16 mouse cellular contexts compared by ENCODE assay signal in genomic region chrX:169262212-169262611, GRCm38 (mm10). TPM values are rescaled to one million over a fixed set of nuclear protein-coding genes. Genes with fewer than 3 reads are reported as not detected.
DNase-seq lines count a peak whose midpoint lies in the region; ATAC-seq lines count a peak whose summit lies in the region.
"Had no signal": no experiment of that assay in that cellular context is flagged by ENCODE, and none has a peak within 500 bp of the region (broad histone marks: within the 10 kb centered on the region; RNA-seq: fewer than 3 reads in every experiment).

No protein-coding gene starts in this region.

- H3K9ac ChIP-seq in heart, embryonic 11.5 days (ENCODE audit: low read depth, low read length) = no peak overlapping the region
- no peak overlapping the region for H3K9ac ChIP-seq in kidney, embryonic 14.5 days (ENCODE audit: low read depth, low read length)
- no peak overlapping the region for H3K9ac ChIP-seq in embryonic facial prominence, embryonic 14.5 days (ENCODE audit: low read depth, low read length)
- H3K9ac ChIP-seq in midbrain, embryonic 13.5 days (replicated peaks) = no peak overlapping the region
- H3K9ac ChIP-seq: hindbrain, embryonic 12.5 days; liver, embryonic 14.5 days; neural tube, embryonic 12.5 days had no signal

- 58% methylated on average over 2 of the region's 2 CpGs for WGBS in heart, embryonic 11.5 days (ENCODE audit: insufficient replicate concordance)
- WGBS in kidney, embryonic 14.5 days = 67% methylated on average over 2 of the region's 2 CpGs
- 24% methylated on average over 2 of the region's 2 CpGs for WGBS in embryonic facial prominence, embryonic 14.5 days
- WGBS in midbrain, embryonic 13.5 days = 86% methylated on average over 2 of the region's 2 CpGs

- no peaks in the 10 kb centered on the region for H3K27me3 ChIP-seq in heart, embryonic 11.5 days (ENCODE audit: control insufficient read depth, insufficient read depth, low read length)
- no peaks in the 10 kb centered on the region for H3K27me3 ChIP-seq in kidney, embryonic 14.5 days (ENCODE audit: control insufficient read depth, insufficient read depth, low read length)
- H3K27me3 ChIP-seq in embryonic facial prominence, embryonic 14.5 days (replicated peaks; ENCODE audit: control insufficient read depth, insufficient read depth, low read length) = peaks cover 7% of the 10 kb centered on the region; the same call in 1 of the 2 replicates
- peaks cover 22% of the 10 kb centered on the region; the same call in 1 of the 2 replicates for H3K27me3 ChIP-seq in midbrain, embryonic 13.5 days
- H3K27me3 ChIP-seq: neural tube, embryonic 12.5 days had no signal

- ATAC-seq in heart, embryonic 11.5 days (replicated peaks; ENCODE audit: insufficient number of reproducible peaks, low FRiP score, low TSS enrichment) = no peak
- ATAC-seq in kidney, embryonic 14.5 days (ENCODE audit: low FRiP score, low TSS enrichment) = no peak
- no peak for ATAC-seq in embryonic facial prominence, embryonic 14.5 days (ENCODE audit: low read depth)
- ATAC-seq in midbrain, embryonic 13.5 days = no peak

- no peaks in the 10 kb centered on the region for H3K36me3 ChIP-seq in heart, embryonic 11.5 days (ENCODE audit: control insufficient read depth, insufficient read depth, low read length)
- H3K36me3 ChIP-seq in kidney, embryonic 14.5 days (ENCODE audit: control insufficient read depth, insufficient read depth, low read length) = no peaks in the 10 kb centered on the region
- no peaks in the 10 kb centered on the region for H3K36me3 ChIP-seq in embryonic facial prominence, embryonic 14.5 days (ENCODE audit: control insufficient read depth, insufficient read depth, low read length)
- H3K36me3 ChIP-seq in midbrain, embryonic 13.5 days = no peaks in the 10 kb centered on the region
- H3K36me3 ChIP-seq: forebrain, embryonic 10.5 days; hindbrain, embryonic 12.5 days; neural tube, embryonic 12.5 days had no signal

- no peak overlapping the region for H3K4me3 ChIP-seq in heart, embryonic 11.5 days (ENCODE audit: low read depth, low read length)
- H3K4me3 ChIP-seq in kidney, embryonic 14.5 days (ENCODE audit: low read length) = no peak overlapping the region
- no peak overlapping the region for H3K4me3 ChIP-seq in embryonic facial prominence, embryonic 14.5 days (ENCODE audit: low read depth, low read length)
- H3K4me3 ChIP-seq in midbrain, embryonic 13.5 days (replicated peaks) = no peak overlapping the region
- H3K4me3 ChIP-seq: forebrain, embryonic 10.5 days; hindbrain, embryonic 12.5 days; neural tube, embryonic 12.5 days had no signal

- no peaks in the 10 kb centered on the region for H3K4me1 ChIP-seq in heart, embryonic 11.5 days (ENCODE audit: control insufficient read depth, insufficient read depth, low read length)
- no peaks in the 10 kb centered on the region for H3K4me1 ChIP-seq in kidney, embryonic 14.5 days (ENCODE audit: control insufficient read depth, insufficient read depth, low read length)
- H3K4me1 ChIP-seq in embryonic facial prominence, embryonic 14.5 days (ENCODE audit: control insufficient read depth, insufficient read depth, low read length) = no peaks in the 10 kb centered on the region
- no peaks in the 10 kb centered on the region for H3K4me1 ChIP-seq in midbrain, embryonic 13.5 days (replicated peaks)
- H3K4me1 ChIP-seq: forebrain, embryonic 10.5 days; hindbrain, embryonic 12.5 days; neural tube, embryonic 12.5 days had no signal

- H3K27ac ChIP-seq in heart, embryonic 11.5 days (ENCODE audit: low read depth, low read length) = 0 out of 2 replicates have a peak overlapping the region, but pooled peaks have one; percentile 29
- no peak overlapping the region for H3K27ac ChIP-seq in kidney, embryonic 14.5 days (ENCODE audit: low read depth, low read length)
- no peak overlapping the region for H3K27ac ChIP-seq in embryonic facial prominence, embryonic 14.5 days (replicated peaks; ENCODE audit: low read depth, low read length)
- no peak overlapping the region for H3K27ac ChIP-seq in midbrain, embryonic 13.5 days
- H3K27ac ChIP-seq: forebrain, embryonic 10.5 days; hindbrain, embryonic 12.5 days; liver, embryonic 14.5 days; neural tube, embryonic 12.5 days had no signal

- DNase-seq in heart, adult 8-10 months (ENCODE audit: low spot score) = no peak
- peak; percentile 1 to 7 for DNase-seq in kidney, postnatal 36 days
- DNase-seq in embryonic facial prominence, embryonic 14.5 days (ENCODE audit: low spot score) = peak; percentile 68
- DNase-seq in heart, postnatal 4 days = peak; percentile 5
- no peak for DNase-seq in cerebellum, postnatal 10 days
- DNase-seq: B cell, adult 2 months; cerebellum, postnatal 25 days; left cerebral cortex, postnatal 4 days; right cerebral cortex, postnatal 25 days had no signal

- no peak overlapping the region for H3K4me2 ChIP-seq in heart, embryonic 11.5 days
- H3K4me2 ChIP-seq in kidney, embryonic 14.5 days (replicated peaks; ENCODE audit: low read depth, low read length) = no peak overlapping the region
- no peak overlapping the region for H3K4me2 ChIP-seq in embryonic facial prominence, embryonic 14.5 days (ENCODE audit: low read depth, low read length)
- no peak overlapping the region for H3K4me2 ChIP-seq in midbrain, embryonic 13.5 days (replicated peaks)
- H3K4me2 ChIP-seq: hindbrain, embryonic 12.5 days; neural tube, embryonic 12.5 days had no signal

- no peaks in the 10 kb centered on the region for H3K9me3 ChIP-seq in heart, embryonic 11.5 days (replicated peaks; ENCODE audit: control insufficient read depth, low read length)
- no peaks in the 10 kb centered on the region for H3K9me3 ChIP-seq in kidney, embryonic 14.5 days (ENCODE audit: control insufficient read depth, low read length)
- no peaks in the 10 kb centered on the region for H3K9me3 ChIP-seq in embryonic facial prominence, embryonic 14.5 days (ENCODE audit: control insufficient read depth, low read length)
- H3K9me3 ChIP-seq in midbrain, embryonic 13.5 days = no peaks in the 10 kb centered on the region
- H3K9me3 ChIP-seq: forebrain, embryonic 10.5 days; hindbrain, embryonic 12.5 days; neural tube, embryonic 12.5 days had no signal

RNA-seq across cellular contexts. Expression of gene Hccs, which starts 58.0 kb away (rescaled TPM):
- 46.0 and 46.8 TPM in 2 replicates for polyA plus RNA-seq in heart, embryonic 11.5 days (2014; fragmentation: Nextera tagmentation; extraction: Ambion mirVana)
- 10 to 100 TPM; 55.1 to 68.5 (median 62.2) TPM for total RNA-seq in heart, adult 8-10 months (2022)
- 30.6 and 37.7 TPM in 2 replicates for polyA plus RNA-seq in kidney, embryonic 14.5 days (2014; fragmentation: Nextera tagmentation; extraction: Ambion mirVana)
- 35.8 and 36.9 TPM in 2 replicates for polyA plus RNA-seq in embryonic facial prominence, embryonic 14.5 days (2014; fragmentation: Nextera tagmentation; extraction: Ambion mirVana)
- total RNA-seq in heart, postnatal 4 days (2021) = 10 to 100 TPM; 65.2 to 69.3 TPM
- polyA plus RNA-seq in midbrain, embryonic 13.5 days (2015; fragmentation: Nextera tagmentation; extraction: Ambion mirVana) = 40.7 and 42.1 TPM in 2 replicates

Comparison
In these comparisons a context has a peak if more than half of its experiments do, and no peak if none do; other contexts are left out.
1. DNase-seq: peak in kidney, postnatal 36 days (2 of 2), embryonic facial prominence, embryonic 14.5 days (single experiment) and heart, postnatal 4 days (single experiment); none in heart, adult 8-10 months (single experiment) and cerebellum, postnatal 10 days (0 of 2).